Mouse (Mus musculus): ENCODE results near the gene Gfpt1. TPM values are rescaled to one million over a fixed set of nuclear protein-coding genes. Genes with fewer than 3 reads are reported as not detected.
"Not testable (repeated sequence)": the region's sequence is repeated elsewhere in the genome, so short reads cannot be mapped to it uniquely, and the experiment has no call there.

Gfpt1 gene
- polyA plus RNA-seq, 1 experiment from 2014 or later, result 10.8 TPM

DNA sequence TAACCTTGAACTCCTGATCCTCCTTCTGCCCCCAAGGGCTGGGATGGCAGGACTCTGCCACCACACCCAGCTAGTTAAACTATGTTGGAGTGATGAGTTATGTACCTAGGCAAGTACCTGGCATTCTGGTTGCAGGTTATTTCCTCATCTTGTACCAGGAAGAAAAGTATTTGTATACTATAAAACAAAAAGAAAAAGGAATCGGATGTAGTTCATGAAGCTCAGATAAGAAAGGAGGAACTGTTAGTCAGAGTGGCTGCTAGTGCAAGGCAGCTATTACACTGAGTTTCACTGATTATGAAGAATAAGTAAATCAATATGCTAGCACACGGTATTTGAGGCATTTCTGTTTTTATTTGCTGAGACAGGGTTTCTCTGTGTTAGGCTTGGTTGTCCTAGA, 2.2 kb downstream of the Gfpt1 start:
- DNase-seq (ENCODE audit: low spot score) (peak; percentile 31), ATAC-seq (no peak)
- Histone ChIP-seq H3K36me3 (ENCODE audit: insufficient read depth, low read length) (no peaks in the 10 kb centered on the region), H3K9ac (replicated peaks; ENCODE audit: low read depth) (no peak overlapping the region), H3K4me2 (replicated peaks; ENCODE audit: low read depth, low read length) (no peak overlapping the region), H3K27me3 (replicated peaks; ENCODE audit: insufficient read depth, low read length) (no peaks in the 10 kb centered on the region), H3K27ac (ENCODE audit: low read length) (no peak overlapping the region), H3K4me3 (ENCODE audit: low read depth, low read length) (no peak overlapping the region), H3K9me3 (ENCODE audit: low read length) (no peaks in the 10 kb centered on the region), H3K4me1 (ENCODE audit: insufficient read depth, low read depth, low read length) (peaks cover 5% of the 10 kb centered on the region; the same call in 1 of the 2 replicates)
- no peak for TF ChIP-seq EP300 (IDR thresholded peaks at IDR 0.05)
- TF ChIP-seq CTCF (IDR thresholded peaks at IDR 0.05), result no peak
- WGBS, result 54% methylated on average over 2 of the region's 2 CpGs

DNA sequence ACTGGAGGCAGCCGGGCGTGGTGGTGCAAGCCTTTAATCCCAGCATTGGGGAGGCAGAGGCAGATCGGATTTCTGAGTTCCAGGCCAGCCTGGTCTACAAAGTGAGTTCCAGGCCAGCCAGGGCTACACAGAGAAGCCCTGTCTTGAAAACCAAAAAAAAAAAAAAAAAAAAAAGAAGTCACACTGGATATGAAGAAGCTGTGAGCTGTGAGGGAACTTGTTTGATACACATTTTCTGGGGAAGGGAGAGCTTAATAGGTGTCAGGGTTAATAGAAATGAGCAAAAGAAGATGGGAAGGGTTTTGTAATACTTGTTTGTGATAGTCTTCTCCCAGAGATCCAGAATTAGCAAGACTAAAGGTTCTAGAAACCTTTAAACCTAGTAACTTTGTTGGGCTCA, 2.9 kb downstream of the Gfpt1 start:
- H3K27me3 ChIP-seq (replicated peaks; ENCODE audit: insufficient read depth, low read length), result no peaks in the 10 kb centered on the region
- H3K9me3 ChIP-seq (ENCODE audit: low read length), result no peaks in the 10 kb centered on the region
- TF ChIP-seq CTCF (IDR thresholded peaks at IDR 0.05) (no peak), EP300 (IDR thresholded peaks at IDR 0.05) (no peak)
- H3K4me3 ChIP-seq (ENCODE audit: low read depth, low read length), result no peak overlapping the region
- no peak overlapping the region for H3K4me2 ChIP-seq (replicated peaks; ENCODE audit: low read depth, low read length)
- peaks cover 5% of the 10 kb centered on the region; the same call in 1 of the 2 replicates for H3K4me1 ChIP-seq (ENCODE audit: insufficient read depth, low read depth, low read length)
- WGBS, result 75% methylated on average over 3 of the region's 3 CpGs
- no peak overlapping the region for H3K9ac ChIP-seq (replicated peaks; ENCODE audit: low read depth)
- H3K27ac ChIP-seq (ENCODE audit: low read length), result no peak overlapping the region
- H3K36me3 ChIP-seq (ENCODE audit: insufficient read depth, low read length), result no peaks in the 10 kb centered on the region
- DNase-seq (ENCODE audit: low spot score) (no peak), ATAC-seq (no peak)

DNA sequence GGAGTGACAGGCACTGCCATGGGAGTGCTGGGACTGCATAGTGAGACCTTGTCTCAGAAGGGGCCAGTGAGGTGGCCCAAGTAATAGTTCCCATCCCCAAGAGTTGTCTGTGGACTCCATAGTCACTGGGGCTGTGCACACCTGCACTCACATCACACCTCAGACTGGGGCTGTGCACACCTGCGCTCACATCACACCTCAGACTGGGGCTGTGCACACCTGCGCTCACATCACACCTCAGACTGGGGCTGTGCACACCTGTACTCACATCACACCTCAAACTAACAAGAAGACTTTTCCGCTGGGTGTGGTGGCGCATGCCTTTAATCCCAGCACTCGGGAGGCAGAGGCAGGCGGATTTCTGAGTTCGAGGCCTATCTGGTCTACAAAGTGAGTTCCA, 6.1 kb downstream of the Gfpt1 start:
- H3K4me3 ChIP-seq (ENCODE audit: low read depth, low read length); H3K27ac ChIP-seq (ENCODE audit: low read length); H3K9me3 ChIP-seq (ENCODE audit: low read length); H3K4me2 ChIP-seq (replicated peaks; ENCODE audit: low read depth, low read length); DNase-seq (ENCODE audit: low spot score); ATAC-seq; H3K4me1 ChIP-seq (ENCODE audit: insufficient read depth, low read depth, low read length); H3K9ac ChIP-seq (replicated peaks; ENCODE audit: low read depth); H3K27me3 ChIP-seq (replicated peaks; ENCODE audit: insufficient read depth, low read length): not testable (repeated sequence)
- H3K36me3 ChIP-seq (ENCODE audit: insufficient read depth, low read length), result peaks cover 15% of the 10 kb centered on the region; the same call in 1 of the 2 replicates
- 97% methylated on average over 7 of the region's 7 CpGs for WGBS

DNA sequence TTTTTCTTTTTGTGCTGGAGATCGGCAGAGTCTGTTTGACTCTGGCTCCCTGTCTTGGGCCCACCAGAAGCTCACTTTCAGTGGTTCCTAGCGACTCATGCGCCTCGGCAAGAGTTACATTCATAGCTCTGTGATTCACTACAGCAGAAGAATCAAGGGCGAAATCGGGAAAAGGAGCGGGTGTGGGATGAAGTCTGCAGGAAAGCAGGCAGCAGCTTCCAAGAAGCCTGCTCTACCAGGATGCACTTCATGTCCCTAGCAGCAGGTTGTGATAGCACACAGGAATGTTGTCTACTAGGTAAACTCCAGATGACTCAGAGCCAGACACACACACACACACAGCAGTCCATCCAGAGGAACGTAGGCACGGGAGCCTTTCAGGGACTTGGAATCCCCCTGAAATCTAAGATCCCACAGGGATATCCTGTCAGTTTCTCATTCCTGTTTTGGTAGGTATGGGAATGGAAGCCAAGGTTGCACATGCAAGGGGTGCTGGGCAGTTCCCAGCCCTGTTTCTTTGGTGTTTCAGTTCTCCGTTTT, 9.3 kb downstream of the Gfpt1 start:
- H3K36me3 ChIP-seq (ENCODE audit: insufficient read depth, low read length), result peaks cover 21% of the 10 kb centered on the region; the same call in 1 of the 2 replicates

DNA sequence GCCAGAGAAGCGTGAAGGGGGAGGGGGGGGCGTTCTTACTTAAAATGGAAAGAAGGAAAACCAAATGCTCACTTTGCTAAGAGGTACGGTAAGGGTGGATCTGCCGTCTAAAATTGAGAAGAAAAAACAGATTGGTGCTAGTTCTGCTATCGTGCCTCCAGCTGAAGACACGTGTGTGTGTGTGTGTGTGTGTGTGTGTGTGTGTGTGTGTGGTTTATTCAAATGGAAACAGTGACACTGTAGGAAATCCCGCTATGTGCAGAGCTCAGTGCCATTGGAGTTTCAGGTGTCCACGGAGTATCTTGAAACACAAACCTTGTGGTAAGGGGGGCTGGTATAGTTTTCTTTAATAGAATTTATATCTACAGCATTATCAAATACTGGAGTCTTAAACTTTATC, 11.5 kb downstream of the Gfpt1 start:
- WGBS, result 95% methylated on average over 8 of the region's 8 CpGs
- H3K36me3 ChIP-seq (ENCODE audit: insufficient read depth, low read length), result peaks cover 40% of the 10 kb centered on the region; the same call in 1 of the 2 replicates
- no peaks in the 10 kb centered on the region for H3K4me1 ChIP-seq (ENCODE audit: insufficient read depth, low read depth, low read length)
- ATAC-seq (no peak), DNase-seq (ENCODE audit: low spot score) (no peak)
- H3K4me2 ChIP-seq (replicated peaks; ENCODE audit: low read depth, low read length), result no peak overlapping the region
- no peak for TF ChIP-seq EP300 (IDR thresholded peaks at IDR 0.05)
- no peak for TF ChIP-seq CTCF (IDR thresholded peaks at IDR 0.05)
- H3K9me3 ChIP-seq (ENCODE audit: low read length), result no peaks in the 10 kb centered on the region
- H3K27ac ChIP-seq (ENCODE audit: low read length), result no peak overlapping the region
- H3K27me3 ChIP-seq (replicated peaks; ENCODE audit: insufficient read depth, low read length), result no peaks in the 10 kb centered on the region
- no peak overlapping the region for H3K9ac ChIP-seq (replicated peaks; ENCODE audit: low read depth)
- no peak overlapping the region for H3K4me3 ChIP-seq (ENCODE audit: low read depth, low read length)

More for the DNA sequence above, 9.3 kb downstream of the Gfpt1 start:
- no peak overlapping the region for H3K9ac ChIP-seq (replicated peaks; ENCODE audit: low read depth)
- no peak for TF ChIP-seq CTCF (IDR thresholded peaks at IDR 0.05)
- no peak for TF ChIP-seq EP300 (IDR thresholded peaks at IDR 0.05)
- no peaks in the 10 kb centered on the region for H3K4me1 ChIP-seq (ENCODE audit: insufficient read depth, low read depth, low read length)
- no peak for DNase-seq (ENCODE audit: low spot score)
- WGBS, result 88% methylated on average over 10 of the region's 10 CpGs
- H3K4me2 ChIP-seq (replicated peaks; ENCODE audit: low read depth, low read length), result no peak overlapping the region
- H3K4me3 ChIP-seq (ENCODE audit: low read depth, low read length), result no peak overlapping the region
- no peaks in the 10 kb centered on the region for H3K9me3 ChIP-seq (ENCODE audit: low read length)
- no peaks in the 10 kb centered on the region for H3K27me3 ChIP-seq (replicated peaks; ENCODE audit: insufficient read depth, low read length)
- H3K27ac ChIP-seq (ENCODE audit: low read length), result no peak overlapping the region
- no peak for ATAC-seq

DNA sequence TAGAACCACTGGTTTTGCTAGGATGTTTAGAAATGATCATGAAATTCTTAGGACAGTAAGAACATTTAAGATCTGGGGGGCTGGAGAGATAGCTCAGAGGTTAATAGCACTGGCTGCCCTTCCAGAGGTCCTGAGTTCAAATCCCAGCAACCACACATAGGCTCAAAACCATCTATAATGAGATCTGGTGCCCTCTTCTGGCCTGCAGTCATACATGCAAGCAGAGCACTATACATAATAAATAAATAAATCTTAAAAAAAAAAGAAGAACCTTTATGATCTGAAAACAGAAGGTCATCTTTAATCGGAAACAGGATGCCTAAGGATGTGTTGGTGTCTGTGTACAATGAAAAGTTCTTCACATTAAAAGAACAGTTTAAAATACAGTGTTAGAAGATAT, 17.1 kb downstream of the Gfpt1 start:
- Histone ChIP-seq H3K27ac (ENCODE audit: low read length) (no peak overlapping the region), H3K27me3 (replicated peaks; ENCODE audit: insufficient read depth, low read length) (no peaks in the 10 kb centered on the region), H3K4me3 (ENCODE audit: low read depth, low read length) (no peak overlapping the region), H3K4me2 (replicated peaks; ENCODE audit: low read depth, low read length) (no peak overlapping the region), H3K36me3 (ENCODE audit: insufficient read depth, low read length) (peaks cover 43% of the 10 kb centered on the region; the same call in 1 of the 2 replicates), H3K4me1 (ENCODE audit: insufficient read depth, low read depth, low read length) (no peaks in the 10 kb centered on the region), H3K9ac (replicated peaks; ENCODE audit: low read depth) (no peak overlapping the region), H3K9me3 (ENCODE audit: low read length) (no peaks in the 10 kb centered on the region)
- no peak for ATAC-seq
- no peak for TF ChIP-seq EP300 (IDR thresholded peaks at IDR 0.05)
- TF ChIP-seq CTCF (IDR thresholded peaks at IDR 0.05), result peak; percentile 47
- no peak for DNase-seq (ENCODE audit: low spot score)
- 90% methylated on average over 1 of the region's 1 CpGs for WGBS

DNA sequence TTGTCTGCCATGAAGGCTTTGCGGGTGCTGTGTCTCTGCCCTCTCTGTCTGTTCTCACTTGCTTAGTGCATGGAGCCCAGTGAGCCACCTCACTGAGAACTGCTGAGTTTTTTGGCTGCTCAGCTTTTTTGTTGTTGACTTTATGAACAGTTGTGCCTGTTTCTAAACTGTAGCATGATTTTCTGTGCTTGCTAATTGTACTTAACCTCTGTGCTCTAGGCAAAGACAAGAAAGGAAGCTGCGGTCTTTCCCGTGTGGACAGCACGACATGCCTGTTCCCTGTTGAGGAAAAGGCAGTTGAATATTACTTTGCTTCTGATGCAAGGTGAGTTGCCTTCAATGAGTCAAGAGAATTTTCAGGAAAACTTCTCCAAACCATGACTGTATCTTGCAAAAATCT, 20.9 kb downstream of the Gfpt1 start:
- H3K4me2 ChIP-seq (replicated peaks; ENCODE audit: low read depth, low read length), result no peak overlapping the region
- H3K4me3 ChIP-seq (ENCODE audit: low read depth, low read length), result no peak overlapping the region
- no peaks in the 10 kb centered on the region for H3K9me3 ChIP-seq (ENCODE audit: low read length)
- no peak for ATAC-seq
- H3K4me1 ChIP-seq (ENCODE audit: insufficient read depth, low read depth, low read length), result no peaks in the 10 kb centered on the region
- no peaks in the 10 kb centered on the region for H3K27me3 ChIP-seq (replicated peaks; ENCODE audit: insufficient read depth, low read length)
- WGBS, result 92% methylated on average over 4 of the region's 4 CpGs
- DNase-seq (ENCODE audit: low spot score), result no peak
- no peak for TF ChIP-seq EP300 (IDR thresholded peaks at IDR 0.05)
- no peak for TF ChIP-seq CTCF (IDR thresholded peaks at IDR 0.05)
- peaks cover 40% of the 10 kb centered on the region; the same call in 1 of the 2 replicates for H3K36me3 ChIP-seq (ENCODE audit: insufficient read depth, low read length)
- no peak overlapping the region for H3K9ac ChIP-seq (replicated peaks; ENCODE audit: low read depth)
- no peak overlapping the region for H3K27ac ChIP-seq (ENCODE audit: low read length)

Measured in lung, postnatal 0 days (tissue).